Mouse (Mus musculus) R1 (cell line): ENCODE measurements around the gene Poc1b.

ENCODE experiments used
- DNase-seq: peaks from one replicate; pipeline ENCODE4 v3.0.0-alpha.2; 2018; ENCODE audit warnings: low read depth, low spot score

Gene Poc1b

DNA sequence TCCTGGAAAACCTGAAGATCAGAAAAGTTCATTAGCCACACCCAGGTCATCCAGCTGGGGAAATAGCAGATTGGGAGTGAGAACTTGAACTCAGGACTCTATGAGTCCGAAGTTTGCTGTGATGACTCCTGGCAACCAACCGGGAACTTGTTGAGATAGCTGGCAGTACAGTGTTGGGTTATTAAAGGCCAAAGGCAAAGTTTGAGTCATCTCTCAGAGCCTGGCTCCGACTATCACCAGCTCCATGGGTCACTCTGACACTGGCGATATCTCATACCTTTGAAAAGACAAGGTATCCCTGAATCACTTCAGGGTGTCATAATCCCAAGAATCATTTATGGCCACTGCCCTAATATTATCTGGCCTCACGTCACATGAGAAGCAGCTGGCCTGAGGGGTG lies 119.9 kb downstream of the Poc1b start:
- no peak for DNase-seq

DNA sequence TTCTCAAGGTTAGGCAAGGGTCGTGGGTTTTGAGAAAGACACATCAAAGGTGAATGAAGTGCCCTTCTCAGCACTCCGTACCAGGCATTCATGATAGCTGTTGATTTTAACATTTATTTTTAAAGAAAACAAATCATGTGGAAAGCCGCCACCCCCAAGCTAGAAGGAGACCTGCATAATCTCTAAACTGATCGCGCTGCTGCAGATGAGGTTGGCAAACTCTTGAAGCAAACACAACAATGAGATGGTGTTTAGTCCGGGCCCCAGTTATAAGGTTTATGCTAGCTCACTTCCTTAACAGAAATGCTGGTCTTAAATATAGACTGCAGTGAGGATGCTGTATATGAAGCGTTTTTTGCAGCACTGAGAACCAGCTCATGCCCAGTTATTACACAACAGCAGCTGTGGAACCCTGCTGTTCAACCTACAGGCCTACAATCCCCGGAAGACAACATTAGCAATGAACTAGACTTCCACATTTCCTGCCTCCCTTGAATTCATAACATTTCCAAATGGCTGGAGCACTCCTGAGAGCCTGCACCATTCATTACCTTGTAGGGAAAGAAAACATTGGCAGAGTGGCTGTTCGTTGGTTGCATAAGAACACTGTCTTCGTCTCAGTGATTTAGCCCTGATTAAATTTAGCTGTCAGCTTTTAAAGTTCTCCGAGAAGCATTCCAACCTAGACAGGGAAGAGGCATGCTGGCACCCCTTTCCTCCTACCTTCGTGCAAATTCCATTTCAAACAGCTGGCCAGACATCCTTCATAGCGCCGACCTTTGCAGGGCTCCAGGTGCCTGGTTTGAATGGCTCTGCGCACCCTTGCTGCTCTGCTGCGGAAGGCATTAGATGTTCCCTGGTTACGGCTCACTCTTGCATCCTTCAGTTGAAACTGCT lies 121.4 kb downstream of the Poc1b start:
- peak; percentile 52 for DNase-seq

DNA sequence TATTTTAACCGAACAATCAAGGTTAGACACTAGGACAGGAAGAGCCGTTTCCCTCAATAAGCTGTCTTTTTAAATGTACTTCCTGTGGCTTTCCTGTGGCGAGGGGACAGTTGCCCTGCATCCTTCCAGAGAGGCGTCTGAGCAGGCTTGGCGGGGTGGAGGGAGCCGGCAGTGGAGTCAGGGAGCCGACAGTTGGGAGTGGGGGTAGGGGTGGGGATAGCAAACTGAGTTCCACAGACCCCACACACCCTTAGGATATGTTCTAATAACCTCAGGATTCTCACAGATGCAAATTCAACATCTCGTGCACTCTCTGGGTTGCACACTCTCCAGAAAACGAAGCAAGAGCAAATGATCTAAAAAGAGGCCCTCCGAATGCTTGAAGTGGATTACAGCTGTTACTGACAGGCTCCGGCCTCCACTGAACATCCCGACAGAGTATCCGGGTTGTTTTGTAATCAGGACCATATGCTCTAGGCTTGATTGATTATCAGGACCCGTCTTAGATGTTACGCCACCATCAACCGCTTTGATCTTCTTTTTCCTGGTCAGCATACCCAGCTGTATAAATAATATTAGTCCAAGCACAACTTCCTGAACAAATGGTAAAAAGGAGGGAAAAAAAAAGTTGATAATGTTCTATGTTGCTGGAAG lies 122.3 kb downstream of the Poc1b start:
- peak; percentile 61 for DNase-seq

DNA sequence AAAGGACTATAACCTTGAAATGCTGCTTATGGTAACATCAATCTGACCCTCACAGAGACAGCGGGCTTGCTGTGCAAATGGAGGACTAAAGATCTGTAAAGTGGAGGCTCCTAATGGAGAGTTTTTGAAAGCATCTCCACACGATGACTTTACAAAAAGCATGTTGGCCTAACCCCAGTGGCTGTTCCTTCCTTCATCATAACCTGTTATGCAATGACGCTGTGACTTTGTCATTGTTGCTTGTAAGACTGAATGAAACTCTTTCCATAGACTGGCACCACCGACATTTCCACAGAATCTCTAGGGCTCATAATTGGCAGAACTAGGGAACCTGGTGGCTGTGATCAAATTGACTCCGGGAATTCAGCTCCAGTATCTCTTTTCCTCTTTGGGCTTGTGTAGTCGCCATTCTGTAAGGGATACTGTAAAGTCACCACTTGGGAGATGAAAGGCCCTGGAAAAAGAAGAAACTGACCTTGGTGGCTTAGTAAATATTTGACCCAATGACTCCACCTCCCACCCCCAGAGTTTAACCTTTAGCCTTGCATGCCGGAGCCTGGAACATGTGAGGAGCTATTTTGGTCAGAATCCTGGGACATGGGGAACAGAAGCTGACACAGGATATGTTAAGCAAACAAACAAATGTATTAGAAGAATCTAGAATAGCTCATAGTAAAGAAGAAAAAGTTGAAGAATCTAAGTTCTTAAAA lies 125.8 kb downstream of the Poc1b start:
- DNase-seq = no peak

DNA sequence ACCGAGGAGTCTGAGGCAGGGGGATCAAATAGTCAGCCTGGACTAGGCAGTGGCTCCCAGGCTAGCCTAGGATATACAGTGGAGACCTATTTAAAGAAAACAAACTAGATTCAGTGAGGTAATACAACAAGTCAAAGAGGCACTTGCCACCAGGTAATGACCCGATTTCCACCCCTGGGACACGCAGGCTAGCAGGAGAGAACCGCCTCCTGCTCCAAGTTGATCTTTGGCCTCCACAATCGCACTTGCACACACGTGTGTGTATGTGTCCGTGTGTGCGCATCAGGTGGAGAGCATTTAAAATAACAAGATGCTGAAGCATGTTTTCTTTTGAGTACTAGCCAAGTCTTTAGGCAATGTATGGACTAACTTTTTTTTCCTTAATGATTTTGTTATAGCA lies 127.5 kb downstream of the Poc1b start:
- no peak for DNase-seq

DNA sequence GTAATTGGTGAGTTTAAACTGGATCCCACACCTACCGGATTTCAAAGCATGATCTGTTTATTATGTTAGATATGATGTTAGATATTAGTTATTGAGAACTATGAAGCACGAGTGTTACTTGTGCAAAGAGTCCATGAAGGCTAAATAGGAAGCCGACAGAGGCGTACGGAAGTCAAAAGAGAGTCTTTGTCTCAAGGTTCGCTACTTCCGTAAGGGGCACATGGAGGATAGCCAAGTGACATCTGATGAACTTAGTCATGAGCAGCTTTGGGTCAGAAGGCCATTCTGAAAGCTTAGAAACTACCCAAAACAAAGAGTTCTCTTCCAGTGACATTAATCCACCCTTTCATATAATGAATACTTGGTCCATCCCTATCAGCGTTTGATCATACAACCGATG lies 128.2 kb downstream of the Poc1b start:
- no peak for DNase-seq

DNA sequence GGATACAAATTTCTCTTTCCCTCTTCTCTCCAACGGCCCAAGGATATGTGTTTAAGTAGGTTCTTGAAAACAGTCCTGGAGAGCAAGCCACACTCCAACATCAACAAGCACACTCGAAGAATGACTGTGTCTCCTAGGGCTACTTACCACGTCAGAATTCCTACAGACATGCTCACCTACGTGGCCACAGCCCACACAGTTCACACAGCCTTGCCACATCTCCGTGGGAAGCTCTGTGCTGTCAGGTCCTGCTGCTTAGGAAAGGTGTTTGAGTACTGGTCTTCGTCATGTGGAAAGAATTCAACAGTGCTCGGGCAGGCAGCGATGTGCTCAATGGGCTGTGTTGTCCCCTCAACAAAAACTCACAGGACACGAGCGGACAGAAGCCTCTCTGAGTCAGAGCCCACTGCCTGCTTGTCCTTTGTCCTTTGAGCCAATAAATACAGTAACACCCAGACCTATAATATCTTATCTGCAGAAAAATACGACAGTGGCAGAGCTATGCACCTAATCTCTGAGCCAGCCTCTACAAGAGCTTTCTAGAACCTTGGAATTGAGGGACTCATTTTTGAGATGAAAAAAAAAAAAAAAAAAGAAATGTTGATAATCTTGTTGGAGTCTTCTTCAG lies 130.5 kb downstream of the Poc1b start:
- DNase-seq = no peak

DNA sequence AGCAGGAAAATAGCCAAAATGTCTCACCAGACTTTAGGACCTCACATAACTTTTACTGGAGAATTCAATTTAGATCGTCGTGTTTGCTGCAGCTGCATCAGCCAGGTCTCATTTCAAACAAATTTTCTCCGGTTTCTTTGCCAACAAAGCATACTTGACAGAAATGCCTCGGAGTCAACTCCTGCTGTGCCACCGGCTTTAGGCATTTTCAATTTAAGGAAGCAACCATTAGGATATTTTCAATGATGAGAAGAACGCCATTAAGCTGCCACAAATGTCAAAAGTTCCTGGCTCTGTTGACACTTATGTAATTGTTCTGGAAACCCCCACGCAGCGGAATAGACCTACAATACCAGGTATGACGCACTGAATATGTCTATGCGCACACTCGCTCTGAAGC lies 131.7 kb downstream of the Poc1b start:
- no peak for DNase-seq

DNA sequence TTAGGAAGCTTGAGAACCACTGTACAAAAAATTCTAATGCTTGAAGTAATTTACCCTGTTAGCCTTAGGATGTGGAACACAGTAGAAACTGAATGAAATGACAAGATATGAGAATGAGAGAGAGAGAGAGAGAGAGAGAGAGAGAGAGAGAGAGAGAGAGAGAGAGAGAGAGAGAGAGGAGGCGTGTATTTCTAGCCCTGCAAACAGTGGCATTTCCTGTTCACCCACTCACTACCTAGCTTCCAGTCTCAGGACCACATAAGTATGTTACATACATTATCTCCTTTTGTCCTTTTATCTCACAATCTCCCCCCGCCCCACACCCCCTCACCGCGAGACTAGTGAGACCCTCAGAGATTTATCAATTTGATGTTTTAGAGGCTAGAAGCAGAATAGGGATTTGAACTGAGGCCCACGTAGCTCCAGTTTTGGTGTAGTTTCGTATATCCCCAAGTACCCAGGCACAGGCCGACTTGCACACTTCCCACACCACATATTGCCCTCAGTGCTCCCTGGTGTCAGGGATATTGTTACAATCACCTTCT lies 134.5 kb downstream of the Poc1b start:
- DNase-seq = no peak

DNA sequence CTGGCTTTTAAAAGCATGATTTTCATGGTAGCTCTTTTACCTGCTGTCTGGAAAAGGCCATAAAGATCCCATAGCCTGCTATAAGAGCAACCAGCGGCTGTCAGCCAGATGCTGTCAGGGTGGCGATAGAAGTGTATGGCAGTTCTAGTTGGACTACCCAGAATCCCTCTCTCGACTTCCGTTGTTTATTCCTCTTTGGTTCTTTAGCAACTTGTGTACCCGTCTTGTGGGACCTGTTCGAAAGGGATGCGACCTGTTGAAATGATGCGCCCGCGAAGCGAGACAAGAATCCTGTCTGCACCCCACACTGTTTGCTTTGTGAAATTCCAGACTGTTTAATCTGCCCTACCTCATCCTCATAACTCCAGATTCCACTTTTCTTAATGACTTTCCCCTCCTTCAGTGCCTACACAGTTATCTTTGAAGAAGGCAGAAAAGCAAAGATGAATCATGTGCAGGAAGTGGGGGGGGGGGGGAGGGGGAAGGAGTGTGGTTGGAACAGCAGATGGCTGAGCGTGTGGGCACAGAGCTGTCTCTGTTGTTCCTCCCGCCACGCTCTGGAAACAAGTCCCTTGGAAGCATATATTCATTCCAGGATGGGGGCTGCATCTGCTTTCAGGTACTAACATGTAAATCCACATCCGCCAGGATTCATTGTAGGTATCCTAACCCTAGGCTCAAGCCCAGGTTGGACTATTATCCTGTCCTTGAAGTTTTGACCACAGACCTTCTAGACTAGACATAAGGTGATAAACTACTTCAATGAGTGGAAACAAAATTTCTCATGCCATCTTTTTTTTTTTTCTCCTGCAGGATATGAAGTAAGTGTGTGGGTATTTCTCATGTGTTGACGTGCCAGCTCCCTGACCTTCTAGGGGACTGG lies 135.2 kb downstream of the Poc1b start:
- DNase-seq = peak; percentile 16

DNA sequence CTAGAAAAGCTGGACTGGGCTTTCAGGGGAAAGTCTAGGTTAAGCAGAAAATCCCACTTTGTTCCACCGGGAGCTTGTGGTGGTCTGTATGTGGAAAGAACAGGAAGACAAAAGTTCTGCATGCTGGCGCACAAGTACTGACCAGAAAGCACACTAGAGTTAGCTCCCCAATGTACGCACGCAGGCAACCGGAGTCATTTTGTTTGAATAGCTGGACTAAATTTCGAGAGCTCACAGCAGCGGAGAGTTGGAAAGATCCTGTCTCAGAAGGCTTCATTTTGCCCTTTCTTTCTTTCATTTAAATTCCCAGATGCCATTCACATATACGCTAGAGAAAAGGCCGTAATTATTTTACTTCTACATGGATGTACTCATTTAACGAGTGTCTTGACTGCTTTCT lies 135.9 kb downstream of the Poc1b start:
- no peak for DNase-seq

DNA sequence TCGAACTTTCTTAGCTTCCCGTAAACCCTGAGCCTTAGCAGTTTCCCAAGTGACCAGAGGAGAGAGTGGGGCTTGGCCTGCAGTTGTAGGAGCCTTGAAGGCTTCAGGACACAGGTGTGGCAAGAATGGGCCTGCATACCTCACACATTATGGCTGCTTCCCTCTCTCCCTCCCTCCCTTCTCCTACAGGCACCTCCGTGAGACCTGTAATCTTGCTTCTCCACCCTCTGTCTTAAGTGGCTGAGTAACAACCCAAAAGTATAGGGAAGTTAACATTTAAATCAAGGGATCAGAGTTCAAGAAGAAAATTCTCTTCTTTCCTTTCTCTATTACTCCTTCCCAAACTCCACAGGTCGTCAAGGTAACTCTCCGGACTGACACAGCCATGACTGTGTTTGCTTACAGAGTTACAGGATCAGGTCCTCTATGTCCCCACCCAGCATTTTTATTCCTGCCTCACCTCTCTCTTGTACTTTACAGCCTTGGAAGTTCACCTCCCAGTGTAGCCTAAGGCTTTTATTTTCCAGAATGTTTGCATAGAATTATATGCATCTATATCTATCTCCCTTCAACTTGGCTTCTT lies 137.2 kb downstream of the Poc1b start:
- DNase-seq = no peak

DNA sequence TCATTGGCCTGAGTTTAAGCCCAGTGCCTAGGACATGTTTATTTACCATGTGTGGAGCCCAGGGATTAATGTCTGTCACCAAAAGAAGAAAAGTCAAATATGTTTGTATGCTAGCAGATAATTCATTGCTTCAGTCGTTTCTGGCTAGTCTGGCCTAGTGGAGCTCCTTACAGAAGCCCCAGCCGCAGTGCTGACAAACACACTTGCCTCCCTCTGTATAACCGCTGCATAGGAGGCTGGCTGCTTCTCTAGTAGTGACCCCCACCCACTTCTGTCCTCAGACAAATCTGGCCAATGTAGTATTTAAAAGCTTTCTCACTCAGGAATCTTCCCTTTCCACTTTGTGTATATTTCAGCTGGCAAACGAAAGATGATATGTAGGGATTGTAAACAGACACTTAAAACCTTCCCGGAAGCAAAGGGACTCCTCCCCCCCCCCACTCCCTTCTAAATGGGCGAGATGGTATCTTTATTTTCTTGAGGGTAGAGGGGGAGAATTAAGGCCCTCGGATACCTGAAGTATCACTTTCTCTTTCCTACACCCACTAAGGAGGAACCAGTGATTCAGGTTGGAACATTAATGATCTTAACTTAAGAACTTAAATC lies 137.9 kb downstream of the Poc1b start:
- no peak for DNase-seq

DNA sequence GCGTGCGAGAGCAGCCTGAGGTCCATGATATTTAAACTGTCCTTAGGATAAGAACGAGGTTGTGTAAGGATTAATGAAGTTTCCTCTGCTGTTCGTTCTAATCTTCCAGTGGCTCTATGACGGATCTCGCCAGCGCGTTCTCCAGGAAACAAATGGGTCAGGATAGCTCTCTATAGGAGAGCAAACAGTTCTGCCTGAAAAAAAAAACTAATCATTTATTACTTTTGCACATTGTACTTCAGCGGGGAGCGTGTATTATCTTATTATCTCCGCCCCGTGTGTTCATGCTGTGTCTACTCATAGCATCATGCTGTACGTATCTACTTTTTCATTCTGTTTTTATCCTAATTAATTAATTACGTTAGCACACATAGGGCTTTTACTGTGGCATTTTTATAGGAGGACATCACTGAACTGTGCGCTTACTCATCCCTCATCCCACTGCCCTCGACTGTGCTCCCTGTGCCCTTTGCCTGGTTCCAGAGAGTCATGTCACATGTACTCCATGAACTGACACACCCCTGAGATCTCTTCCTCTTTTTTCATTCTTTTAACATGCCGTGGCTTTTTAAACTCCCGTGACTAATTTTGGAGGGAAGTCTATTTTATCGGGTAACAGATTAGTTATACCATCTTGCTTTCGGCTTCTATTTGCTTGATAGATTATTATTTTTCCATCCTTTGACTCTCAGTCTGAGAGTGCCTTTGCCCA lies 140.1 kb downstream of the Poc1b start:
- no peak for DNase-seq
